Mouse (Mus musculus) spleen, adult 2 months (tissue): Measurements from ENCODE around the gene Slc7a7.

Source experiments
- CTCF ChIP-seq: fragments of 200-500 bp; IDR thresholded peaks from 2 replicates; pipeline ENCODE4 v1.5.1; 2011; ENCODE audit warnings: mild to moderate bottlenecking, inconsistent platforms; ENCODE audit not compliant: insufficient read depth, insufficient read length, insufficient replicate concordance; ENCODE audit errors: extremely low read depth
- POLR2A ChIP-seq: fragments of 200-500 bp; IDR thresholded peaks from 2 replicates; pipeline ENCODE4 v1.6.1; 2011; ENCODE audit warnings: low read depth, low read length, inconsistent platforms

DNA sequence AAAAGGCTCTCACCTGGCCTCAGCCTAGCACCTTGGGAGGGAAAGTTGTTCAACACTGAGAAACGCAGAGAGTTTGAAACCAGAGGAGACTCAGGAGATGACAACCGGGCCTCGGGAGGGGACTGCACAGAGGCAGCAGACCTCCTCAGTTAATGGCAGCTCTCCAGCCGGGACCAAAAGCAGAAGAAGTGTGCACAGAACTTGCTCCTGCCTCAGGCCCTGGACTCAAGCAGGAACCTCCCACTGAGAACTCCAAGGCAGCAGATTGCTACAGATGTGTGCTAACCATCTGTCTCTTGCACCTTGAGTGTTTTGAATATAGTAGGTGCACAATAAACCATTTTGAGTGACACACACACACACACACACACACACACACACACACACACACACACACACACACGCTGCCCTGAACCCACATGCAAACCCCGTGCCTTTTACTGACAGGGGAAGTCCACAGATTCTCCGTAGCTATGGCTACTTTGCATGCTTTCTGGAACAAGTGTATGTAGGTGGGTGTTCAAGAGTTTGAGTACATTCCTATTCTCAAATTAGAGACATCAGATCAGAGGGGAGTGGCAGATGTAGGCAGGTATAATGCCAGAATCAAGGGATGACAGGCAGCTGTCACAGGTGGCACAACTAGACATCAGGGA is 19.6 kb downstream of the Slc7a7 start:
- TF ChIP-seq CTCF: no peak
- TF ChIP-seq POLR2A: no peak
